In the genomic region with DNA sequence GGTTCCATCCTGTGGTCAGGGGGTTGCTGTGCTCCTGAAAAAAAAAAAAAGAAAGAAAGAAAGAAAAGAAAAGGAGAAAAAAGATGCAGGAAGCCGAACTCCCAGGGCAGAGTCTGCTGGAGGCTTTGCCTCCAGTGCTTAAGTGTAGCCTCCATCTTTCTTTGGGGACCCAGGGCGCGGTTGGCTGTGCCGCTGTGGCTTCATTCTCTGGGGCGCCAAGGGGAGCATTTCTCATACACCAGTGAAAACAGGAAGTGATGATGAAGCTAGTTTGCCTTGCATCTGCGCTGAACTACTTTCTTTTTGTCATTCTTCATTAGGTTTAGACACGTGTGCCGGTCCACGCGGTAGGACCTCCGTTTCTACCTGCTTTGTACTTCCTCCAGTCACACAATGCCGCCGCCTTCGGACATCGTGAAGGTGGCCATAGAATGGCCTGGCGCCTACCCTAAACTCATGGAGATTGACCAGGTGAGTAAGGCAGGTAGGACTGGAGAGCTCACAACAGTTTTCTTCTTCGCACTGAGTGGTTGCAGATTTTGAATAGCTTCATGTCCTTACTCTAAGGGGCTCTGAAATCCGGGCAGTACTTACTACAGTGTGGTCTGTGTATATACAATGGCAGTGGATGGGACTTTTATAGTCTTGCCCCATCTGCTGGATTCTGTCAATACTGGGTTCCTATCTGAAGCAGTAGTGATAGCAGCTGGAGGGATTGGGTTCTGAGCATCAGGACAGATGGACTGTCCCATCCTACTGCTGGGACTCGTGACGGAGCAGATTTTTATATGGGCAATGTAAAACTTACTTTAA, we compare ENCODE assay signal across 9 mouse cellular contexts.
DNase-seq lines count a peak whose midpoint lies in the region; ATAC-seq and TF ChIP-seq lines count a peak whose summit lies in the region.
"Had no signal": no experiment of that assay in that cellular context is flagged by ENCODE, and none has a peak within 500 bp of the region (broad histone marks: within the 10 kb centered on the region; RNA-seq: fewer than 3 reads in every experiment).

No protein-coding gene starts in this region.

- intact Hi-C loops in heart, postnatal 14 days (cut with DNase I): loop anchor here (5.0 kb wide), 1 partner anchor 148 kb away; no protein-coding TSS in a partner anchor

- no peak for TF ChIP-seq POLR2A in kidney, adult 2 months (IDR thresholded peaks at IDR 0.05; ENCODE audit: low read depth, low read length)

- TF ChIP-seq CTCF in kidney, adult 2 months (conservative IDR thresholded peaks at IDR 0.05; ENCODE audit: insufficient read depth, insufficient read length, low read depth, low read length): no peak

- no peaks in the 10 kb centered on the region for H3K36me3 ChIP-seq in kidney, adult 2 months (ENCODE audit: control insufficient read depth, insufficient read depth, low read length)
- no peaks in the 10 kb centered on the region for H3K36me3 ChIP-seq in kidney, embryonic 14.5 days (ENCODE audit: control insufficient read depth, insufficient read depth, low read length)

- H3K9me3 ChIP-seq in kidney, embryonic 14.5 days (ENCODE audit: control insufficient read depth, low read length): no peaks in the 10 kb centered on the region

- DNase-seq in kidney, adult 2 months: peak; percentile 16
- DNase-seq in heart, postnatal 14 days: peak; percentile 25 to 29
- peak; percentile 46 for DNase-seq in lung, postnatal 14 days
- peak; percentile 79 to 80 for DNase-seq in thymus, postnatal 10 days (ENCODE audit: low spot score in 2 of 2)
- DNase-seq in cerebellum, adult 9-11 months: no peak
- DNase-seq in yolk sac, embryonic 10.5 days (ENCODE audit: low spot score): no peak
- DNase-seq in ovary, postnatal 36 days (ENCODE audit: low spot score): no peak
- DNase-seq: adrenal gland, postnatal 10 days had no signal

- H3K4me3 ChIP-seq in kidney, adult 2 months (ENCODE audit: insufficient read depth, low read depth, low read length): peak overlapping the region; percentile 12; the same call in 1 of the 2 replicates
- no peak overlapping the region; the same call in 1 of the 2 replicates for H3K4me3 ChIP-seq in kidney, embryonic 14.5 days (ENCODE audit: low read length)

- ATAC-seq in kidney, embryonic 14.5 days (ENCODE audit: low FRiP score, low TSS enrichment): no peak

- WGBS in kidney, adult 2 months: 76% methylated on average over 20 of the region's 20 CpGs
- WGBS in kidney, embryonic 14.5 days: 89% methylated on average over 20 of the region's 20 CpGs

- H3K27me3 ChIP-seq in kidney, adult 2 months (replicated peaks; ENCODE audit: control insufficient read depth, insufficient read depth, low read length): no peaks in the 10 kb centered on the region
- H3K27me3 ChIP-seq in kidney, embryonic 14.5 days (ENCODE audit: control insufficient read depth, insufficient read depth, low read length): no peaks in the 10 kb centered on the region

- no peak overlapping the region for H3K27ac ChIP-seq in kidney, adult 2 months (ENCODE audit: insufficient read depth, low read depth, low read length)
- H3K27ac ChIP-seq in kidney, embryonic 14.5 days (ENCODE audit: low read depth, low read length): no peak overlapping the region; the same call in 1 of the 2 replicates

- no peaks in the 10 kb centered on the region for H3K4me1 ChIP-seq in kidney, adult 2 months (ENCODE audit: control insufficient read depth, insufficient read depth, low read length)
- H3K4me1 ChIP-seq in kidney, embryonic 14.5 days (ENCODE audit: control insufficient read depth, insufficient read depth, low read length): peaks cover 15% of the 10 kb centered on the region; the same call in 1 of the 2 replicates

- no peak overlapping the region; the same call in 1 of the 2 replicates for H3K4me2 ChIP-seq in kidney, embryonic 14.5 days (replicated peaks; ENCODE audit: low read depth, low read length)

- no peak overlapping the region for H3K9ac ChIP-seq in kidney, embryonic 14.5 days (ENCODE audit: low read depth, low read length)

Comparison
In these comparisons a context has a peak if more than half of its experiments do, and no peak if none do; other contexts are left out.
1. DNase-seq: peak in kidney, adult 2 months (single experiment), heart, postnatal 14 days (2 of 2), lung, postnatal 14 days (single experiment) and thymus, postnatal 10 days (2 of 2); none in cerebellum, adult 9-11 months (single experiment), yolk sac, embryonic 10.5 days (single experiment) and ovary, postnatal 36 days (single experiment).